Mouse (Mus musculus) left cerebral cortex, postnatal 14 days (tissue): ENCODE measurements around the gene Olfr739. TPM values are rescaled to one million over a fixed set of nuclear protein-coding genes. Genes with fewer than 3 reads are reported as not detected.

ENCODE experiments used
- DNase-seq, 2 experiments: peaks; one replicate each; pipeline ENCODE4 v3.0.0; 2021 to 2022; ENCODE audit warnings: low spot score in 2 of 2, mixed read lengths in 1 of 2
- intact Hi-C: fragments of 180-260 bp; cut with DNase I; formaldehyde crosslinking; loops from one replicate; pipeline ENCODE4 v1.15.1; 2025
- long read RNA-seq, 2 experiments: library from polyadenylated mRNA; stranded (forward); transcript quantifications; one replicate each; pipeline ENCODE4 v2.0.0; 2021
- total RNA-seq, 2 experiments: library from RNA; stranded (reverse); gene quantifications; 2 replicates each; pipeline ENCODE4 v1.2.3; 2021

Gene Olfr739
- total RNA-seq, result not detected
- long read RNA-seq, experiment 1, result 0 reads
- long read RNA-seq, experiment 2, result 0 reads

- intact Hi-C loops, result no loop called here
- DNase-seq, result no peak
Measured at GRCm38 (mm10) chr14:50418326-50418725, at the start of gene Olfr739. Gene Olfr739 (plus strand): TSS chr14:50418626.

GRCm38 (mm10) chr14:50380863-50381262 lies 37.6 kb upstream of the Olfr739 start, which contains the start of gene Olfr736:
Gene Olfr736 (plus strand): TSS chr14:50381163.
- intact Hi-C loops, result no loop called here
- no peak for DNase-seq

GRCm38 (mm10) chr14:50407268-50407667 lies 11.2 kb upstream of the Olfr739 start, which contains the start of gene Olfr738:
Gene Olfr738 (plus strand): TSS chr14:50407568.
- intact Hi-C loops, result no loop called here
- no peak for DNase-seq

GRCm38 (mm10) chr14:50445245-50445644 lies 26.8 kb downstream of the Olfr739 start, which contains the start of gene Olfr740:
Gene Olfr740 (plus strand): TSS chr14:50445545.
- DNase-seq, result no peak
- intact Hi-C loops, result no loop called here

GRCm38 (mm10) chr14:50472438-50472837 lies 54.0 kb downstream of the Olfr739 start, which contains the start of gene Olfr741:
Gene Olfr741 (plus strand): TSS chr14:50472738.
- DNase-seq, result no peak
- intact Hi-C loops, result no loop called here

Other genes starting within 250 kb of the Olfr739 start
- gene Olfr730, start 230.4 kb upstream of the Olfr739 start, total RNA-seq, result not detected
- gene Olfr731, start 176.8 kb upstream of the Olfr739 start, total RNA-seq, result not detected
- not detected for gene Olfr732, start 134.4 kb upstream of the Olfr739 start, total RNA-seq
- gene Olfr733, start 117.1 kb upstream of the Olfr739 start, total RNA-seq, result not detected
- gene Olfr734, start 91.9 kb upstream of the Olfr739 start, total RNA-seq, result not detected
- not detected for gene Olfr735, start 69.8 kb upstream of the Olfr739 start, total RNA-seq
- gene Tlr11, start 60.7 kb upstream of the Olfr739 start, total RNA-seq, result not detected
- gene Olfr736, start 37.5 kb upstream of the Olfr739 start, total RNA-seq, result not detected
- not detected for gene Olfr738, start 11.1 kb upstream of the Olfr739 start, total RNA-seq
- not detected for gene Olfr740, start 26.9 kb downstream of the Olfr739 start, total RNA-seq
- not detected for gene Olfr741, start 54.1 kb downstream of the Olfr739 start, total RNA-seq
- not detected for gene Olfr742, start 85.0 kb downstream of the Olfr739 start, total RNA-seq
- not detected for gene Olfr743, start 103.2 kb downstream of the Olfr739 start, total RNA-seq
- gene Olfr744, start 196.3 kb downstream of the Olfr739 start, total RNA-seq, result not detected
- not detected for gene Olfr745, start 220.8 kb downstream of the Olfr739 start, total RNA-seq
- not detected for gene Olfr746, start 228.5 kb downstream of the Olfr739 start, total RNA-seq